In the genomic region with DNA sequence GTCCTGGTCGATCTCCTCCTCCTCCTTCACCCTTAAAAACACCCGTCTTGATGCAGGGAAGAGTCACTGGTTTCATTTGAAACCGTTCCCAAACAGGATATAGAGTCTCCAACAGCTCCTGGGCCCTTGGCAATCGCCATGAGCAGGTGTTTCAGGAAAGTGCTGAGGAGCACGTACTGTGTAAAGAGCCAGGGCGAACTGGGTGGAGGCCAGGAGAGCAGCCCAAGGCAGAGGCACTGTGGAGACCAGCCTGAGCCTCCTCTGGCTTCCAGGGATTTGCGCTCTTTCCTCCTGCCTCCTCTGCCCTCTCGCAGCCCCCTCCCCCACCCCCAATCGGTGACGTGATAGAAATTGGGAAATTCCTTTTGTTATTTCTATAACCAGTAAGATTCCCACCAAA, we compare ENCODE assay signal across 11 mouse cellular contexts.
DNase-seq lines count a peak whose midpoint lies in the region; TF ChIP-seq lines count a peak whose summit lies in the region.
"Had no signal": no experiment of that assay in that cellular context is flagged by ENCODE, and none has a peak within 500 bp of the region (broad histone marks: within the 10 kb centered on the region; RNA-seq: fewer than 3 reads in every experiment).

No protein-coding gene starts in this region.

- TF ChIP-seq POLR2A in embryonic fibroblast, embryonic 13.5 days (IDR thresholded peaks at IDR 0.05; ENCODE audit: low read depth, low read length), result no peak

- H3K4me1 ChIP-seq in embryonic fibroblast, embryonic 13.5 days (ENCODE audit: control insufficient read depth, insufficient read depth, low read length), result peaks cover 16% of the 10 kb centered on the region
- H3K4me1 ChIP-seq: hindbrain, embryonic 15.5 days had no signal

- no peak overlapping the region for H3K4me3 ChIP-seq in embryonic fibroblast, embryonic 13.5 days (ENCODE audit: insufficient read depth, low read length)
- H3K4me3 ChIP-seq: hindbrain, embryonic 15.5 days had no signal

- TF ChIP-seq CTCF in embryonic fibroblast, embryonic 13.5 days (IDR thresholded peaks at IDR 0.05; ENCODE audit: borderline replicate concordance, insufficient read depth, low read length), result no peak

- peak overlapping the region; percentile 25; the same call in 1 of the 2 replicates for H3K27ac ChIP-seq in embryonic fibroblast, embryonic 13.5 days (ENCODE audit: insufficient read depth, low read length)
- H3K27ac ChIP-seq: hindbrain, embryonic 15.5 days had no signal

- intact Hi-C loops in heart, postnatal 36 days (cut with DNase I), result no loop called here
- intact Hi-C loops in left cerebral cortex, postnatal 25 days (cut with DNase I), result no loop called here

- DNase-seq in heart, adult 11 months, result peak; percentile 90
- DNase-seq in heart, postnatal 36 days, result no peak
- peak; percentile 5 to 41 for DNase-seq in lung, adult 18-20 months
- DNase-seq in lung, postnatal 10 days, result no peak
- peak; percentile 84 for DNase-seq in skeletal muscle tissue, adult 2 months (ENCODE audit: low read depth, low spot score)
- no peak for DNase-seq in ovary, postnatal 14 days (ENCODE audit: low spot score)
- DNase-seq in left cerebral cortex, postnatal 25 days (ENCODE audit: low spot score in 2 of 2), result no peak
- DNase-seq: adrenal gland, adult 8-10 months; lung, embryonic 14.5 days had no signal

Comparison
In these comparisons a context has a peak if more than half of its experiments do, and no peak if none do; other contexts are left out.
1. DNase-seq: peak in heart, adult 11 months (single experiment), lung, adult 18-20 months (2 of 2) and skeletal muscle tissue, adult 2 months (single experiment); none in heart, postnatal 36 days (0 of 2), lung, postnatal 10 days (single experiment), ovary, postnatal 14 days (single experiment) and left cerebral cortex, postnatal 25 days (0 of 2).